Mouse (Mus musculus) small intestine, adult 2 months (tissue): Measurements from ENCODE around the gene Vmo1.

Source experiments
- CTCF ChIP-seq: fragments of 200-500 bp; IDR thresholded peaks from 2 replicates; pipeline ENCODE4 v1.5.1; 2012; ENCODE audit warnings: low read depth, mild to moderate bottlenecking, control low read depth, inconsistent platforms, low read length, moderate library complexity, mixed read lengths; ENCODE audit not compliant: insufficient replicate concordance, insufficient read length; ENCODE audit errors: extremely low read depth
- POLR2A ChIP-seq: fragments of 200-500 bp; IDR thresholded peaks from 2 replicates; pipeline ENCODE4 v1.6.1; 2012; ENCODE audit warnings: low read depth, mild to moderate bottlenecking, control low read depth, inconsistent platforms, low read length, moderate library complexity

DNA sequence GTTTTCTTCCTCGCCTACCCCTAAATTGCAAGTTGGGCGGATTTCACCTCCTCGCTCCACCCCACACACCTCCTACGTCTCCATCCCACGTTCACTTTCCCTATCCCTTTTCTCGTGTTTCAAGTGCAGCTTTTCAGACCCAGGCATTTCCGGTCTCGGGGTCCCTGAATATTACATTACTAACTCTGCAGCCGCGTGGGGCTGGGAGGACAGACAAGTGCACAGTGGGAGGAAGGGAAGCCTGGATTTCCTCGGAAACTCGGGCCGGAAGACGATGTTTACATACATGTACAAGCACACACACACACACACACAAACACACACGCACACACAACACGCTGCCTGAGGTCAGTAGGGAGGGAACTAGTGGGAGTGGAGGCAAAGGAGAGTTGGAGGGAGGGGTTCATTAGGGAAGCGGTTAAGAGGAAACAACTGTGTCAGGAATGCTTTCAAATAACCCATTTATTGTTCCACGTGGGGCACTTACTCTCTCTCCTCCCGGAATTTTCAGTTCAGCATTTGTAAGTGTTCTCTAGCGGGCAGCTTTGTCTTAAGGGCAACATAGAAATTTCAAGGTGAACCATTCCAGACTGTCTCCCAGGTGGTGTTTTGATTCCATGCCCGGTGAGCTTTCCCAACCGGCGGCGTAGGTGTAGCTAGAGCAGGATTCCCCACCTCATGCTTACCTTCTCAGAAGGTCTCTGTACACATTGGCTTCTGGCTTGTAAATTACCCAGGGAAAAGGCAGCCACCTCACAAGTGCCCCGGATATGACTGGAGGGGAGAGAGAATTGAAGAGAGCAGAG is 49.3 kb upstream of the Vmo1 start:
- TF ChIP-seq CTCF: no peak
- TF ChIP-seq POLR2A: no peak
